Mouse (Mus musculus) hindbrain, embryonic 10.5 days (tissue): ENCODE results near the gene Qrfp. TPM values are rescaled to one million over a fixed set of nuclear protein-coding genes. Genes with fewer than 3 reads are reported as not detected.

ENCODE experiments used
- DNase-seq: peaks from one replicate; pipeline ENCODE4 v3.0.0-alpha.2; 2017; ENCODE audit warnings: low spot score
- H3K27ac ChIP-seq: fragments of 300-500 bp; sonication (generic); 2 replicates; pipeline ENCODE4 v1.5.1; 2016; ENCODE audit warnings: mild to moderate bottlenecking, moderate library complexity
- H3K27me3 ChIP-seq: fragments of 300-500 bp; sonication (generic); 2 replicates; pipeline ENCODE4 v1.6.1; 2016; ENCODE audit warnings: mild to moderate bottlenecking; ENCODE audit not compliant: poor library complexity, insufficient read depth, severe bottlenecking
- H3K36me3 ChIP-seq: fragments of 300-500 bp; sonication (generic); 2 replicates; pipeline ENCODE4 v1.6.1; 2016; ENCODE audit warnings: mild to moderate bottlenecking, moderate library complexity
- H3K4me1 ChIP-seq: fragments of 300-500 bp; sonication (generic); replicated peaks from 2 replicates; pipeline ENCODE4 v1.6.1; 2016; ENCODE audit warnings: mild to moderate bottlenecking
- H3K4me3 ChIP-seq: fragments of 300-500 bp; sonication (generic); 2 replicates; pipeline ENCODE4 v1.5.1; 2016; ENCODE audit warnings: mild to moderate bottlenecking, moderate library complexity
- H3K9me3 ChIP-seq: fragments of 300-500 bp; sonication (generic); 2 replicates; pipeline ENCODE4 v1.6.1; 2016; ENCODE audit warnings: mild to moderate bottlenecking, moderate library complexity
- WGBS: fragments of 180-500 bp; shearing (Covaris S2); methylation state at CpG from one replicate; pipeline ENCODE4 v1.1.7; 2016; 5-methylcytosine and 5-hydroxymethylcytosine counted together
- polyA plus RNA-seq: library from polyadenylated mRNA; unstranded; fragments of >200 nt; fragmentation: Nextera tagmentation; extraction: Ambion mirVana; gene quantifications from 2 replicates; pipeline ENCODE4 v1.2.1, GENCODE M21; 2016

Gene Qrfp
- polyA plus RNA-seq, 1 experiment from 2014 or later, result 0.20 TPM

DNA sequence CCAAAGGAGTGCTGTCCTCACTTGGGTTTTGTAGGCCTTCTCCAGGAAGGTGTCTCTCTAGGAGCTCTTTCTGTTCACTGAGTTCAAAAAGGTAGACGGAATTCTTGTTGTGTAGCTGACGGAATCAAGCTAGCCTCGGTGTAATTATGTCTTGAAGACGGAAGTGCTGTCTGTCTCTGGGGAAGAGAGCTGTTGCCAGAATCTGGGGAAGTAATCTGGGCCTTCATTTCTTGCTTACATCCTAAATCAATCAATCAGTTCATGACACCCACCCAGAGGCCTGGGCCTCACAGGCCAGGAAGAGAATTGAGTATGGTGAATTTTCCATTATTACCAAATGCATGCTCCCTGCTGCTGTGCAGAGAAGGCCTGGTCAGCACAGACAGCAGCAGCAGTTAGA lies 48.8 kb downstream of the Qrfp start:
- Histone ChIP-seq H3K36me3 (0 out of 2 replicates have a peak, but pooled peaks cover 6% of the 10 kb centered on the region), H3K4me1 (peaks cover 67% of the 10 kb centered on the region), H3K9me3 (no peaks in the 10 kb centered on the region), H3K27me3 (no peaks in the 10 kb centered on the region), H3K4me3 (peak overlapping the region; percentile 89), H3K27ac (peak overlapping the region; percentile 99)
- no peak for DNase-seq
- WGBS, result 14% methylated on average over 4 of the region's 4 CpGs

DNA sequence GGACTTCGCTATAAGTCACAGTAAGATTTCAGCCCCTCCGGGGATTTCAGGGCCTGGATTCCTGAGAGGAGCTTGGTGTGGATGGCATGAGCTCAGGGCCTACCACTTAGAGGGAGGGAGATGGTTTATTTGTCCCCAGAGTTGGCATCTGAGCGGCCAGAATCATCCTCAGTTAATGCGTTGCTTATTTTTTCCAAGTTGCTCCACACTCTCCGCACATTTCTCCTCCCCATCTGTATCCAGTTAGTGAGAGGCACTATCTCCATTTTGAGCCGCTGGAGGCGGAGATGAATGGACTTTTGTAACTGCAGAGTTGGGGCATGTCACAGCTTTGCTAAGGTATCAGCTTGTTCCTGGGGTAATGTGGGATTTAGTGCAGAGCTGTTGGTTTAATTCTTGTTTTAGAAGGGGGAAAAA lies 49.3 kb downstream of the Qrfp start:
- Histone ChIP-seq H3K36me3 (0 out of 2 replicates have a peak, but pooled peaks cover 6% of the 10 kb centered on the region), H3K9me3 (no peaks in the 10 kb centered on the region), H3K27me3 (no peaks in the 10 kb centered on the region), H3K4me1 (peaks cover 67% of the 10 kb centered on the region), H3K27ac (peak overlapping the region; percentile 99), H3K4me3 (peak overlapping the region; percentile 89)
- peak; percentile 25 for DNase-seq
- WGBS, result 15% methylated on average over 7 of the region's 7 CpGs

DNA sequence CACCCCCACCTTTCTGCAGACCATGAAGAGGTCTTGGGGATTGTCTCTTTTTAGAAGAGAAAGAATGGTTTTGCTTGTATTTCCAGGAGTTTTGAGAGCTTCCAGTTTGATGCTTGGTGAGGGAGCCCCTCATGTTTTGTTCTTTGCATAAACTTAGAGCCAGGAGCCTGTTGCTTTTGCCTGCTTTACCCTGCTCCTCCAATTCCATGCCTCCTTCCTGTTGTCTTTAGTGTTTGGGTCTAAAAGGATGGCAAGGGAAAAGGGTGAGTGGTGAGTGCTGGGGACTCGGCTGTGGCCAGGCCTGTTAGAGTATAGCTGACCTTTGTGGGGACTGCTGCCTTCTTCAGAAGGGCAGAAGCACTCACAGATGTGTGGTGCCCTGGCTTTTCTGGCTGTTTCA lies 49.9 kb downstream of the Qrfp start:
- peaks cover 61% of the 10 kb centered on the region for H3K4me1 ChIP-seq
- 0 out of 2 replicates have a peak, but pooled peaks cover 2% of the 10 kb centered on the region for H3K36me3 ChIP-seq
- H3K9me3 ChIP-seq, result no peaks in the 10 kb centered on the region
- 0% methylated on average over 1 of the region's 1 CpGs for WGBS
- H3K27ac ChIP-seq, result peak overlapping the region; percentile 99
- DNase-seq, result no peak
- peak overlapping the region; percentile 89 for H3K4me3 ChIP-seq
- H3K27me3 ChIP-seq, result no peaks in the 10 kb centered on the region

DNA sequence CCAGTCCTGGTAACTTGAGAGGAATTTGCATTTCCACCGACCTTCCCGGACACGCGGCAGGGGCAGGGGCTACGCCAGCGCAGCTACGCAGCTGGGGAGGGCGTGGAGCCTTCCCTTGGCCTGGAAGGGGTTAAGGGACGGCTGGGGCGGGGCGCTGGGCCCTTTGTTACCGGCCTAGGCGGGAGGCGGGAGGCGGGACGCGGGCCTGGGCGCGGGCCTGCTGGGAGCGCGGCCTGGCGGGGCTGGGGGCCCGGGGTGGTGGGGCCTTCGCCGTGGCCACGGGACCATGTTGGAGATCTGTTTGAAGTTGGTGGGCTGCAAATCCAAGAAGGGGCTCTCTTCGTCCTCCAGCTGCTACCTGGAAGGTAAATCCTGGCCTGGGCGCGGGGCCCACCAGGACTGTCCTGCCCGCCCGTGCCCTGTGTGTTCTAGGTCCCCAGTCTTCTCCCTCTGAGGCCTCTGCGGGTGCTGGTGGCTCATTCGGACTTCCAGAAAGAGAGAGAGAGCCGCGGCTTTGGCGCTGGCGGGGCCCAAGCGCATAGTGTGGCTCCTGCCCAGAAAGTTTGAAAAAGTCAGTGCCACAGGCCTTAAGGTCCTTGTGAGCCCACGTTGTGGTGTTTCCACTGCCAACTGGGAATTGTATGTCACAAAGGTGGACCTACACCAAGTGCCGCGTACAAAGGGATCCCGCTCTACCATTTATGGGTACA lies 50.5 kb downstream of the Qrfp start:
- WGBS, result under 1% methylated on average over 42 of the region's 42 CpGs

DNA sequence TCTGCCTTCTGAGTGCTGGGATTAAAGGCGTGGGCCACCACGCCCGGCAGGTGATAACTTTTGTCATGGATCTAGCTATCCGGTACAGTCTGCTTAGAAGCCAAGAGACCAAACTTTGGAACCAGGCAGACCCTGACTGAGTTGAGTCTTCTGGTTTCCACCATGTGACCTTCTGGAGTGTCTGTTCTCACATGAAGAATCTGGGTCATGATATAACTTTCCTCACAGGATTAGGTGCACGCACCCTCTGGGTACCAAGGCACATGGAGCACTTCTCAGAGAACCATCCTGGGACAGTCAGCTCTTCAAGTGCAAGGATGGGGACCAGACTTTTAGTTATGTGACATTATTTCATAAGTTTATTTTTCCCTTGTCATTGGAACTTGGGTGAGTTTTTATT lies 51.4 kb downstream of the Qrfp start:
- WGBS, result 87% methylated on average over 5 of the region's 5 CpGs
- peaks cover 7% of the 10 kb centered on the region; the same call in 1 of the 2 replicates for H3K36me3 ChIP-seq
- H3K4me3 ChIP-seq, result peak overlapping the region; percentile 89
- H3K27ac ChIP-seq, result no peak overlapping the region
- H3K27me3 ChIP-seq, result no peaks in the 10 kb centered on the region
- H3K9me3 ChIP-seq, result peaks cover 7% of the 10 kb centered on the region; the same call in 1 of the 2 replicates
- no peak for DNase-seq
- H3K4me1 ChIP-seq, result peaks cover 57% of the 10 kb centered on the region

More for the DNA sequence above, 50.5 kb downstream of the Qrfp start:
- Histone ChIP-seq H3K27me3 (no peaks in the 10 kb centered on the region), H3K27ac (peak overlapping the region; percentile 99), H3K4me1 (peaks cover 57% of the 10 kb centered on the region), H3K4me3 (peak overlapping the region; percentile 89), H3K36me3 (no peaks in the 10 kb centered on the region), H3K9me3 (no peaks in the 10 kb centered on the region)
- DNase-seq, result peak; percentile 91

DNA sequence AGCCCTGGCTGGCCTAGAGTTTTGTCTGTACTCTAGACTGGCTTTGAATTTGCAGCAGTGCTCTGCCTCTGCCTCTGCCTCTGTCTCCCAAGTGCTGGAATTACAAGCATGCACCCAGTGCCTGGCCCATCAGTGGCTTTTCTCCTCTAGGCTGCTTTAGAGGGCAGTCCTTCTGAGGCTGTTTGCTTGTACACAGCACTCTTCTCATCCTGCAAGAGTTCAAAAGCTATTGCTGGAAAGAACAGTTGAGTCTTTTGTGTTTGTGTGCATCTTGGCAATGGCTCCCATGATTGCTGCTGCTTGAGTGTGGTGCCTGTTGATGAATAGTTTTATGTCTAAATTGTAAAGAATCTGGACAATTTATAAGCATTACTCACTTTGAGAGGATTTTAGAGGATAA lies 52.9 kb downstream of the Qrfp start:
- no peaks in the 10 kb centered on the region for H3K27me3 ChIP-seq
- H3K36me3 ChIP-seq, result peaks cover 8% of the 10 kb centered on the region; the same call in 1 of the 2 replicates
- DNase-seq, result no peak
- no peak overlapping the region for H3K27ac ChIP-seq
- H3K4me1 ChIP-seq, result peaks cover 48% of the 10 kb centered on the region
- H3K4me3 ChIP-seq, result no peak overlapping the region
- H3K9me3 ChIP-seq, result peaks cover 12% of the 10 kb centered on the region; the same call in 1 of the 2 replicates

Other genes with a start within 250 kb of the Qrfp start
- gene Fubp3, start 237.9 kb downstream of the Qrfp start, polyA plus RNA-seq, result 60.6 and 88.6 TPM in 2 replicates
- 3.8 and 8.1 TPM in 2 replicates for gene Prdm12, start 170.5 kb downstream of the Qrfp start, polyA plus RNA-seq
- 77.9 and 102 TPM in 2 replicates for gene Exosc2, start 139.9 kb downstream of the Qrfp start, polyA plus RNA-seq
- 43.9 and 47.5 TPM in 2 replicates for gene Abl1, start 122.2 kb downstream of the Qrfp start, polyA plus RNA-seq
- gene Fibcd1, start 35.4 kb upstream of the Qrfp start, polyA plus RNA-seq, result 0.60 and 2.0 TPM in 2 replicates
- gene Lamc3, start 76.7 kb upstream of the Qrfp start, polyA plus RNA-seq, result 8.4 and 8.6 TPM in 2 replicates
- gene Aif1l, start 139.6 kb upstream of the Qrfp start, polyA plus RNA-seq, result 47.3 and 71.6 TPM in 2 replicates
- 99.3 and 109 TPM in 2 replicates for gene Nup214, start 163.9 kb upstream of the Qrfp start, polyA plus RNA-seq